Mouse (Mus musculus): ENCODE data around the gene Rpl23.

DNA sequence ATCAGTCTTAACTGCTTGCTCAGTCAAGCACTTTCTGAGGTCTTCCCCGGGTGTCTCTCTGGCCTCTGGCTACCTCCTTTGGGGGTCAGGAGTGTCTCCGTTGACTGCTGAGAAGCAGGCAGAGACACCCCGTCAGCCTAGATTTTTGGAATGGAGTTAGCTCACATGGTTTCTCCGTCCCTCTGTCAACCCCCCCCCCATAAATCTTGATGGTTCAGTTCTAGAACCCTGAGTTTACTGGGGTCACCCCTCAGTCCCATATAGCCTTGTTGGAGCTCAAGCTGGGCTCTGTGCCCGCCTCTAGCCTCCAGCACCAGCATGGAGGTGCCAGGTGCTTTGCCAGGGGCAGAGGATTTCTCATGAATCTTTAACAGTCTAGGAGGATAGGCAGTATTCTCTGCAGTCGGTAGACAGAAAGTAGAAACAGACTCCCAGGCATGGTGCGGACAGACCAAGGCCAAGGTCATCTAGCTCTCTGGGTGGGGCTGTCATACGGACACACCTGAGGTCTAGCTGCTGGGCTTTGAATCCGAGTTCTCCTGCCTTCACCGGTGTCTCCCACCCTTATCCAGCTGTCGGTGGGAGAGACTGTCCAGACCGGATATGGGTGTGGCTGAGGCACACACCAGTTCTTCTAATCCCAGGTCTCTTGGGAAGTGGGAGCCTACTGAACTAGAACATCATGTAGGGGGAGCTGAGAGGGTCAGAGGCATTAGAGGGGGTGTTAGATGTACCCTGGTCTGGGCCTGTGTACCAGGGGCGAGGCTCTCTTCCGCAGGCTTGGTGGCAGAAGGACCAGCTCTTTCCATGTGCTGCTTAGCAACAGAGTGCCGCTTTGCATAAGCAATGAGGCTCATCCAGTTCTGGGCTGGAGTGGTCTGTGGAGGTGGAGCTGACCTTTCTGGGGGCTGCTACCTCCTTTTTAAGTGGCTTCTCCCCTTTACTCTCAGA is 23.7 kb upstream of the Rpl23 start:
- no peak for TF ChIP-seq CTCF (IDR thresholded peaks at IDR 0.05; ENCODE audit: low read depth)
- TF ChIP-seq EP300 (IDR thresholded peaks at IDR 0.05; ENCODE audit: low read depth) = no peak

Measured in liver, embryonic 14.5 days (tissue).